Mouse (Mus musculus) ES-E14 (cell line): ENCODE measurements at regions not wholly inside any gene's neighbourhood (a gene's known extent, or its start where the extent isn't known, plus 50 kb on each side); places are given as distances from the start of the nearest gene placed in this dataset.
A peak's percentile ranks its signal among the peaks of the same experiment; 100 is the strongest.

Source experiments
- DNase-seq: peaks from one replicate; pipeline ENCODE4 v3.0.0-alpha.2; 2013; ENCODE audit warnings: low read depth, low spot score
- H3K27ac ChIP-seq: 2 replicates; pipeline ENCODE4 v1.5.1; 2012; ENCODE audit warnings: low read depth, mild to moderate bottlenecking, low read length, moderate library complexity, mixed read lengths; ENCODE audit not compliant: poor library complexity, insufficient read depth, severe bottlenecking
- H3K36me3 ChIP-seq: 2 replicates; pipeline ENCODE4 v1.6.1; 2012; ENCODE audit warnings: mild to moderate bottlenecking, low read length, moderate library complexity, mixed read lengths; ENCODE audit not compliant: control insufficient read depth, poor library complexity, insufficient read depth, severe bottlenecking
- H3K4me1 ChIP-seq, 2 experiments: fragments of 150-350 bp in 1 of 2; sonication (generic) in 1 of 2; 2 replicates each; pipeline ENCODE4 v1.6.1; 2012; ENCODE audit warnings: low read length in 2 of 2, mild to moderate bottlenecking in 1 of 2, mixed read lengths in 1 of 2; ENCODE audit not compliant: control insufficient read depth in 2 of 2, insufficient read depth in 2 of 2, poor library complexity in 1 of 2
- H3K4me3 ChIP-seq, 2 experiments: fragments of 150-350 bp in 1 of 2; sonication (generic) in 1 of 2; 2 replicates each; pipeline ENCODE4 v1.5.1; 2012; ENCODE audit warnings: low read length in 2 of 2, low read depth in 1 of 2, mild to moderate bottlenecking in 1 of 2, mixed read lengths in 1 of 2; ENCODE audit not compliant: insufficient read depth in 1 of 2, poor library complexity in 1 of 2, severe bottlenecking in 1 of 2
- H3K9ac ChIP-seq: 2 replicates; pipeline ENCODE4 v1.6.1; 2012; ENCODE audit warnings: low read depth, mild to moderate bottlenecking, low read length, mixed read lengths; ENCODE audit not compliant: poor library complexity, insufficient read depth, severe bottlenecking
- H3K9me3 ChIP-seq: fragments of 150-350 bp; sonication (generic); 2 replicates; pipeline ENCODE4 v1.6.1; 2012; ENCODE audit warnings: low read depth, mild to moderate bottlenecking, low read length; ENCODE audit not compliant: control insufficient read depth, insufficient read depth
- CHD2 ChIP-seq: IDR thresholded peaks from 2 replicates; pipeline ENCODE4 v1.6.1; 2014; ENCODE audit warnings: mild to moderate bottlenecking, low read depth, low read length, inconsistent platforms
- HCFC1 ChIP-seq: IDR thresholded peaks from 2 replicates; pipeline ENCODE4 v1.6.1; 2012; ENCODE audit warnings: low read length, inconsistent platforms, borderline replicate concordance; ENCODE audit not compliant: insufficient read depth
- MAFK ChIP-seq: IDR thresholded peaks from 2 replicates; pipeline ENCODE4 v1.6.1; 2014; ENCODE audit warnings: mild to moderate bottlenecking, low read depth, low read length, inconsistent platforms; ENCODE audit not compliant: insufficient read depth
- ZC3H11A ChIP-seq: IDR thresholded peaks from 2 replicates; pipeline ENCODE4 v1.6.1; 2012; ENCODE audit warnings: low read depth, mild to moderate bottlenecking, inconsistent platforms, low read length, borderline replicate concordance
- ZNF384 ChIP-seq: IDR thresholded peaks from 2 replicates; pipeline ENCODE4 v1.6.1; 2012; ENCODE audit warnings: low read depth, low read length, inconsistent platforms
- in situ Hi-C, 2 experiments: fragments of 600-800 bp; cut with MboI; formaldehyde crosslinking; loops; one replicate each; pipeline ENCODE4 v1.15.1; 2025; ENCODE audit warnings: low sequenced_read_pairs in 2 of 2, inconsistent platforms in 1 of 2; ENCODE audit not compliant: unreplicated experiment in 2 of 2

DNA sequence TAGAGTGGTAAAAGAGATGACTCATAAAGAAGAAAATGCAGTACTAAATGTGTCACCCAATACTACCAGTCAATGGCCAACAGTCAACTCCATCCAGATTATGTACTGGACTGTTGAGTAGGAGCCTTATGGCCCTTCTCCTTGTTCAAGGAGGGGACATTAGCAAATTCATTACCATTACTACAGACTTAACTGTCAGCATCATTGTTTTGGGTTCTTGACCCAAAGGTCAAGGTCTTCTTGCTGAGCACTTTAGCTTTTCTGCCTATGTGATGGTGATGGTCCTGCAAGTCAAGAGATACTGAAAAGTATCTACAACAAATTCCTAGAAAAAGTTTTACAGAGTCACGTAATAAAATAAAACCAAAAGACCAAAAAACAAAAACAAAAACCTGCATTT lies 1251.4 kb downstream of the Gm37988 start:
- in situ Hi-C loops = no loop called here
- no peak overlapping the region for H3K4me3 ChIP-seq
- H3K4me1 ChIP-seq = 0 out of 4 replicates have a peak, but pooled peaks cover 0 to 6% of the 10 kb centered on the region in 2 experiments
- no peaks in the 10 kb centered on the region for H3K9me3 ChIP-seq
- no peak for TF ChIP-seq HCFC1
- TF ChIP-seq MAFK = 0 out of 2 replicates have a peak, but pooled peaks have one; percentile 20
- TF ChIP-seq CHD2 = peak; percentile 66; the same call in 1 of the 2 replicates
- no peak for TF ChIP-seq ZNF384
- no peak overlapping the region for H3K9ac ChIP-seq
- DNase-seq = peak; percentile 26
- H3K36me3 ChIP-seq = no peaks in the 10 kb centered on the region
- H3K27ac ChIP-seq = no peak overlapping the region

GRCm38 (mm10) chr1:6076543-6076942 lies 1268.9 kb downstream of the Gm37988 start:
- no peaks in the 10 kb centered on the region for H3K36me3 ChIP-seq
- no peak overlapping the region for H3K4me3 ChIP-seq
- no peak for DNase-seq
- no peaks in the 10 kb centered on the region for H3K4me1 ChIP-seq
- no peak overlapping the region for H3K9ac ChIP-seq
- in situ Hi-C loops = no loop called here
- no peak overlapping the region for H3K27ac ChIP-seq
- TF ChIP-seq ZC3H11A (no peak), MAFK (no peak), ZNF384 (no peak), CHD2 (no peak), HCFC1 (no peak)
- H3K9me3 ChIP-seq = no peaks in the 10 kb centered on the region

GRCm38 (mm10) chr1:6081876-6082275 lies 1274.2 kb downstream of the Gm37988 start:
- Histone ChIP-seq H3K27ac (no peak overlapping the region), H3K4me3 (no peak overlapping the region), H3K9me3 (no peaks in the 10 kb centered on the region), H3K36me3 (no peaks in the 10 kb centered on the region), H3K9ac (no peak overlapping the region), H3K4me1 (no peaks in the 10 kb centered on the region)
- no peak for DNase-seq
- TF ChIP-seq MAFK (peak; percentile 74), ZC3H11A (no peak)
- in situ Hi-C loops = no loop called here

GRCm38 (mm10) chr1:6094162-6094934 lies 1286.7 kb downstream of the Gm37988 start:
- in situ Hi-C loops = no loop called here
- Histone ChIP-seq H3K9ac (no peak overlapping the region), H3K4me1 (no peaks in the 10 kb centered on the region), H3K27ac (no peak overlapping the region), H3K9me3 (no peaks in the 10 kb centered on the region), H3K36me3 (no peaks in the 10 kb centered on the region), H3K4me3 (no peak overlapping the region)
- TF ChIP-seq HCFC1 = no peak
- TF ChIP-seq ZC3H11A = no peak
- TF ChIP-seq CHD2 = no peak
- TF ChIP-seq MAFK = no peak
- TF ChIP-seq ZNF384 = no peak
- DNase-seq = no peak
